Mouse (Mus musculus) retina, adult 2 months (tissue): ENCODE measurements around the gene Wdfy2.
A peak's percentile ranks its signal among the peaks of the same experiment; 100 is the strongest.
"Not testable (repeated sequence)": the region's sequence is repeated elsewhere in the genome, so short reads cannot be mapped to it uniquely, and the experiment has no call there.

Experiments used
- DNase-seq: peaks from one replicate; pipeline ENCODE4 v3.0.0-alpha.2; 2012; ENCODE audit warnings: low read depth, low spot score

Wdfy2 gene

DNA sequence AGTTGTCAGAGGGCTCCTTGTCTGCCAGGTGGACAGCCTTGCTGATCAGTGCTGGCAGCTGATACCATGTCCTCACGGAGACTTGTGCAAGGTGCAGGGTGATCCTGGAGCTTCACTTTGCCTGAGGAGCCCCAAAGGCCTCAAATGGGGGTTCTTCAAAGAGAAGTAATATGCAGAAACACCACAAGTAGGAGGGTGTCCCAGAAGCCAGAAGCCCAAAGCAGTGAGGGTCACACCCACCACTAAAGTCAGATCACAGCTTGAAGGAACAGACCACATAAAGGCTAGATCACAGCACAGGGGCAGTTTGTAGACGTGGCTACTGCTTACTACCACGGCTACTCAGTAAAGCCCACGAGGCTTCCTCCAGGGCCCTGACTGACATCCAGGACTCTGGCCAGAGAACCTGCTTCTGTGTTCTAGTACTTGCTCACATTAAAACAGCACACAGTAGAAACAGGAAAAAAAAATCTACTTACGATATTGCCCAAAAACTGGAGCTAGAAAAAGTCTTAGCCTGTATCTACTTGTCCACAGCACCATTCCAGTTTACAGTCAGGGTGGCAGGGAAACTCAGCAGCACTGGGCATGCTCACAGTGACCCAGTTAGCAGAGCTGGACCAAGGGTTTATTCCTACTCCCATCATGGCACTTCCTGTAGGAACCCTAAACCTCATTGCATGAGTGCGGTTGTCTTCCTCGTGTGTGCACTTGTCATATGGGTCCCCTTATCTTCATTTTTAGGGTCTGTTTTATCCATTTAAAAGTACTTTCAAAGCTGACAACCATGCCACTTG, 41.4 kb downstream of the Wdfy2 start:
- no peak for DNase-seq

DNA sequence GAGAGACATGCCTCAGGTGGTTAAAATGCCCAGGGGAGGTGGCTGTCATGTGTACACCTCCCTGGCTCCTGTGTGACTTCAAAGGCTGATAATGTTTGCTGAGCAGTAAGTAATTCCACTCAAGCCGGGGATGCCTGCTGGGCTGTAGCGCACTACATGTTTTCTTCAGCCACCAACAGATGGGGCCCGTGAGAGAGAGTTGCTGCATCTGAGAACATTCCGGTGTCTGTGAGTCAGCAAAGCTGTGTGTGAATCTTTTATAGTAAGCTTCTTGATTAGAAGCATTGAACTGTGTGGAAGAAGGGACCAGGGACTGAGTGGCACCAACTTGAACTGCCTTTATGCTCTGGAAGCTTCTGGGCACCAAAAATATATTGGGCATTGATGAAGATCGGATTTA, 42.0 kb downstream of the Wdfy2 start:
- DNase-seq: peak; percentile 64

DNA sequence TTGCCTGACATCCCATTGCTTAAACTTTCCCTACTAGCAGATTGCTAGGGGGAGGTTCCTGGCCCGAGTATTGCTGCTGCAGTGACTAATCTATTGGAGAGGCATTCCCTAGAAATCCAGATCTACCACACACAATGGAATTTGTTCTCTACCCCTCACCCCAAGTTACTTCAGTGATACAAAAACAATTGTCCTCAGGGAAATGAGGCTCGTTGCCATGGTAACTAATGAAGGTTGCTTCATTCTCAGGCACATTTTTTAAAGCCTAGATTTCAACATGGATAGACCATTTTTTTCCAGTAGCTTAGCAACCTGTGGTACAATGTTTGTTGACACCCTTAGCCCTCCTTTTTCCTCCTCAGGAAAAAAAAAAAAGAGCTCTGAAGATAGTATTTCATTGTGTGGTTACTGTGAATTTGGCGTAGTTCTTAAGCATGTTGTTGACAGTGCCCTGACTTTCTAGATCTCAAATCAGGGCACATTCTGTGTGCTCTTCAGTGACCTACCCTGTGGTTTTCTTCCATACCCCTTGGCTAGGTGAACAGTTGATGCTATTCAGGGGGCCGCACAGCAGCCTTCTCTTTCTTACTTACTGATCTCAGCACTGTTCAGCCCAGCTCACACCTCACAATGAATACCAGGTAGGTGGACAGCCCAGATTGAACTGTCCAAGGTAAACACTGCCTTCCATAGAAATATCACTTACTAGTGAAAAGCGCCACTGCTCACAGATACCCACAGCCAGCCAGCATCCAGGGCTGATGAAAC, 42.8 kb downstream of the Wdfy2 start:
- DNase-seq: no peak

DNA sequence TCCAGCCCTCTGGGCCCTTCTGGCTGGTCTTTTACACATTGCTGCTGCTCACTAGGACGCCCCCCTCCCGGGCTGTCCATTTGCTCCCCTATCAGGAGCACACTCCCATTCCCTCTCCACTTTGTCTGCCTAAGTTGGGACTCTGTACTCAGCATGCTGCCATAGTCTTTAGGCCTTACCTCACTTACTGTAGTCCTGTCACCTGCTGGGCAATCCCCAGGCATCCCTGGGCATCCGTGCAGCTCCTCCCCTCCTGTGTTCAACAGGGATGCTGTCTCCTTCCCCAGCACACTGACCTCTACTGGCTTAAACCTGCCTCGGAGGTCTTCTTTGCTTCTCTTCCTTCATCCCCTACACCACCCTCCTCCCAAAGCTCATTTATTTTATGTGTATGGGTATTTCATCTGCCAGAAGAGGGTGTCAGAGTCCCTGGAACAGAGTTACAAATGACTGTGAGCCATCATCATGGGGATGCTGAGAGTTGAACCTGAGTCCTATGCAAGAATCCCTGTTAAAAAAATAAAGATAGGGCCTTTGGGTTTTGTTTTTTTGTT, 44.7 kb downstream of the Wdfy2 start:
- DNase-seq: no peak

DNA sequence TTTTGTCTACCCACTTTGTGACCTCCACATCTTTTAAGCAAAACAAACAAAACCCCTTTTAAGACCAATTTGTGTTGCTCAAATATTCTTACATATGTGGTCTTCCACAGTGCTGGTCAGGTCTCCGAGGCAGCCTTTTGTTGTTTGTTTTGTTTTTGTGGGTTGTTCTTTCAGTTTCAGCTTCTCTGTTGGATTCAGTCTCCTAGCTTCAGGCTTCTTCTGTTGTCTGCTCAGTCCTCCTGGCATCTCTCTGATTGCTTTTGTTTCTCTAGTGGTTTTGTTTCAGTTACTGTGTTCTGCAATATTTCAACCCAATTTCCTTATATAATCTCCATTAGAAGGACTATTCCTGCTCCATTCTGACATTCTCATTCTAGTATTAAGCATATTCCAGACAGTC, 46.1 kb downstream of the Wdfy2 start:
- DNase-seq: no peak

DNA sequence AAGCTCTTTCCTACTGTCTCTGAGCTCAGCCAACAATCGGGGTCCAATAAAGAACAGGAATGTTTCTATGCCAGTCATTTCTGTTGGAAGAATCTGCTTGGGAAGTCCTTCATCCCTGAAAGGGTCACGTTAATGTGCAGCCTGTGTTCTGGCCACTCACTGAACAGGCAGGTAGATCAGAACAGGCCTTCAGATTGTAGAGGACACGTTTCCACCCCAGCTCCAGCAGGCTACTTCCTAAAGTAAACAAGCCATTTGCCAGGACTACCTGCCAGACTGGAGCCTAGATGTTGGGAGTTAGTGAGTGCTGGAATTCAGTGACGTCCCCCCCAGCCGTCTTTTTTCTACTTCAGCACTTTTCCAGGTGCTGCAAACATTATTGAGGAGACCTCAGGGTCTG, 46.7 kb downstream of the Wdfy2 start:
- no peak for DNase-seq

DNA sequence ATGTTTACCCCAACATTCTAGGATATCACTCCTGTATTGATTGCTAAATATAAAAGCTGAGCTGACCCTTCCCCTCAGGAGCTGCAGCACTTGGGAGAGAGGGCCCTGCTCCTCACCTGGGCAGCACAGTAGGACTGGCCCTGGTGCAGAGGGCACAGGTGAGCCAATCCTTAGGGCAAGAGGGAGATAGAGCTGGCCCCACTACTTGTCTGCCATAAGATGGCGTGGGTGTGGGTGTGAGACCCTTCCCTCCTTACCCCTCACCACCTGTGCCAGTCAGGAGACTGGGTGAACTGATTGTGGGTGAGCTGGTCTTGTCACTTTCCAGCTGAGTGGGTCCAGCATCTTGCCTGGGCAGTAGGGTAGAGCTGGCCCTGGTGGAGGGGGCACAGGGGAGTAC, 47.2 kb downstream of the Wdfy2 start:
- no peak for DNase-seq

DNA sequence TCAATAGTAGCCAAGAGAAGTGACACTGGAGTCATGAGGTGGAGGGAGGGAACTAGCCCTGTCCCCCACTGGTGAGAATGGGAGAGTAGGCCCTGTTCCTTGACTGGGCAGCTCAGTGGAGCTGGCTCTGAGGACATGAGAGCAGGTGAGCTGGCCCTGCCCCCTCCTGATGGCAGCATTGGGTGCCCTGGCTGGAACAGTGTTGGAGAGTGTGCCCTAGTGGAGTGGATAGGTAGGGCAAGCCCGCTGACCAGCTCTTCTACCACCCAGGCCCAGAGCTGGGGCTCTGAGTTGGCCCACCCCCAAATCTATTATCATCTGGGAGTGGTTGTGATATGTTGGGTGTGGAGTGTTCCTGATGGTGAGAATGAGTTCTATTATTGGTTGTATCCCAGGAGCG, 47.7 kb downstream of the Wdfy2 start:
- DNase-seq: no peak

DNA sequence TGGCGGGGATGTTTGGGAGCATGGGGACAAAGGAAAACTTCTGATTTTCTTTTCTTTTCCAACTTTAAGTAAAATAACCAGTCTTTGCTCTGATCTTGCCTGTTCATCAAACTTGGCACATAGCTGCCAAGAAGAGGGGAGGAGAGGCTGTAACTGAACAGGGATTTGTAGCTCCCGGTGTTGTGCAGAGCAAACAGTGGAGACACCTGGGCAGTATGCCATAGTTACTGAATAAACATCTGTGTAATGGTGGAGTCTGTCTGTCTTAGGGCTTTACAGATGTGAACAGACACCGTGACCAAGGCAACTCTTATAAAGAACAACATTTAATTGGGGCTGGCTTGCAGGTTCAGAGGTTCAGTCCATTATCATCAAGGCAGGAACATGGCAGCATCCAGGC, 53.9 kb downstream of the Wdfy2 start:
- no peak for DNase-seq

DNA sequence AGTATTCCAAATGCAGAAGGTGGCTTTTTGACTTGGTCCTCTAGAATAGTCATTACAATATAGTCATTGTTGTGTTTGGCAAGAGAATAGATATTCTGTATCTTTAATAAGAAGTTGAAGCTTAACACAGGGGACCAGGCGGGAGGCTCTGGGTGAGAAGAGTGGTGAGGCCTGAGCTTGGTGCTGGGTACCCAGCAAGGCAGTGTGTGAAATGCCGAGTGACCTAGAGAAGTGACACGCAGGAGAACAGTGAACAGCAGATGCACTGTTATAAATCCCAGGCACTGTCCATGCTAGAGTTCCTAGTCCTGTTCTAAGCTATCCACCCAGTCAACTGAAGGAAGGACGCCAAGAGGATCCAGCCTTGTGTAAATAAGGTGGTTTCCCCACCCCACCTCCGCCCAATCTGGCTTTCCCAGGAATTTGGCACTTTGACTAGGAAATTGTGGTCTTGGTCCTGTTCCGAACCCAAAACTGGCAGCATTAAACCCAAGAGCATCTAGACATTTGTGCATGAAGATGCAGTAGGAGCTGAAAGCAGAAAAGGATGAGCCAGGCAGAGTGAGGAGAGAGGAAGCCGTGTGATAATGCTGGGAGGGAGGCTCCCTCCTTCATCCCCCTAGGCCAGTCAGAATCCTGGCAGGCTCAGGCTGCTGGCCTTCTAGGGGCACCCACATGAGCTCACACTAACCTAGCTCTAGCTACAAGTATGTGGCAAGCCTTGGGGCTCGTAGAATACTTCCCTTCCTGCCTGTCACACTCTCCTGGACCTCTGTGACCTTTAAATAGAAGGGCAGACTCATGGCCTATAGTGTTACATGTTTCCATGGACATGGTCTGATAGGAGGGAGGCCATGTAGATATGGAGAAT, 55.5 kb downstream of the Wdfy2 start:
- no peak for DNase-seq

DNA sequence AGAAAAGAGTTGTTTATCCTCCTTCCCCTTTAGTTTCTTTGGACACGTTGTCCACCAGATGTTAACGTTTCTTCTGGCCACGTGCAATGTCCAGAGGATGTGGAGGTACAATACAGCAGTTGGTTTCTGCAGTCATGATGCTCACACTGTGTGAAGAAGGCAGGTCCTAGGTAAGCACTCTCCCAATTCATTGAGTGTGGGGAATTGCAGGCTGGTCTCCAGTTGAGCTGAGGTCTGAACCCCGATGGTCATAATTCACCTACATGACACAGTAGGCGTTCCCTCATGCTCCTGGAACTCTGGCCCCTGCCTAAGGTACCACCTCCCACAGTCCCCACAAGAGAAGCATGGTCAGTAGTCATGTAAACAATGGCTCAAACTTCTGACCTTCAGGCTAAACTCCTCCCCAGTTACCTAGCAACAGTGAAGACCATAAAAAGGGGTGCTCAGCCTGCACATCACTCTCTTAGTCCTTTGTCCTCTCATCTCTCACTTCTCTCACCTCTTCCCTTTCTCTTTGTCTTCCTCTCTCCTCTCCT, 56.2 kb downstream of the Wdfy2 start:
- not testable (repeated sequence) for DNase-seq

DNA sequence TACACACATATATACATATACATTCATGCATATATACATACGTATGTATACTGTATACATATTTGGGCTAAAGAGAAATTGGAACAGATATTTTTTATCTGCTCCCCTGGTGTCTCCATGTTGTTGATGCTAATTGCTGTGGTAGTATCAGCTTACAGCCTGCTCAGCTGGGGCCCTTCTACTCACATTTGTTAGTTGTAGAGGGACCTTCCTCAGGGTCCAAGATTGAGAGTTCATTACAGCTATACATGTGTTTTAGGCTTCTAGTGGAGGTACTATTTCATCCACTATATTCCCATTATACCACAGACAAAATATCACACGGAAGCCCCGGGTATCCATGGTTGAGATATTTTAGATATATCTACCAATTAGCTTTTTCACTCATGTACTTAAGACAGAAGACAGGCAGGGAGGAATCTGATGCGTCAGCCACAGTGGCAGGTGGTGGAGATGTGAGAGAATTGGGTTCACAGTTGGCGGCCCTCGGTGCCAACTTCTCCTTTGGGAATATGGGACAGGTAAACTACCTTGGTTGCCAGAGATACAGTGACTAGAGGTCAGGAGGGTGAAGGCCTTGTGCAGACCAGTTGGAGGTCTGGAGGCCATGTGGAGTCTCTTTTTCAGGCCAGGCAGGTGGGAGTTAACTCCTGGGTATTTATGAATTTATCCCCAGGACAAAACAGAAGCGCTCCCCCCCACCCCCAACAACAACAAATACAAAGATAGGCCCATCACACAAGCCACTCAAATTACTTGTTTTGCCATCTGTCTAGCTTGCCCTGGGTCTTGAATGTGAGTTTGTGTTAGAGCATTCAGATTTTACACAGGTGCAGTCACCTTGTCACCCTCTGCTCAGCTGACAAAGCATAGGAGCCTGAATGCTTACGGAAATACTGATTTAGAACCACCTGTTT, 57.7 kb downstream of the Wdfy2 start:
- no peak for DNase-seq

DNA sequence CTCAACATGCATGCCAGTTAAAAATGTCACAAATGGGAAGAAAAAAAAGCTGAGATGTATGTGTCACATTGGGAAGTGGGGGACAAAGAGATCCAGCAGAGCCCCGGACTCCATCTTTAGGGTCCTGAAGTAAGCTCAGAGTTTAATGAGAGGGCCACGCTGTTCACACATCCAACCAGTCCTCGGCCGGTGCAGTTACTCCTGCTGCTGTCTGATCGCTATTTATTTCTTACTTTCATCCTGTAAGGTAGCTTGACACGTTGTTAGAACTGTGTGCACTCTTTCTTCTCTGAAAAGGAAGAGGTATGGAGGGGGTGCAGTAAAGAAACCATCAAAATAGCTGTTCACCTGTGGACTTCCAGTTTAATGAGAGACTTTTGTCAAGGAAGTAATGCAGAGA, 60.6 kb downstream of the Wdfy2 start:
- DNase-seq: no peak

DNA sequence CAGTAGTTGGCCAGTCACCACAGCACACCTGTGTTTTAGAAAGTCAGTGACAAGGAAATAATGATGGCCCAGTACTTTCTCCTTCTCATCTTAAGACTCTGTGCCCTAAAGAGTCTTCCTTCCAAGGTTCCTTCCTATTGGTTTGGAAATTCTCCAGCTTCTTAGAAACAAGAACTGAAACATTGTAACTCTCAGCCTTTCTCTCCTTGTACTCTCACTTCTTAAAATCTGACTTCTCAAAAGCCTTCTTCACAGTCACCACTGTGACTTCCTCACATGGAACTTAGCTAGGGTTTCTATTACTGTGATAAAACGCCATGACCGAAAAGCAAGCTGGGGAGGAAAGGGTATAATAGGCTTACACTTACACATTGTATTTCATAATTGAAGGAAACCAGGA, 70.4 kb downstream of the Wdfy2 start:
- DNase-seq: no peak

DNA sequence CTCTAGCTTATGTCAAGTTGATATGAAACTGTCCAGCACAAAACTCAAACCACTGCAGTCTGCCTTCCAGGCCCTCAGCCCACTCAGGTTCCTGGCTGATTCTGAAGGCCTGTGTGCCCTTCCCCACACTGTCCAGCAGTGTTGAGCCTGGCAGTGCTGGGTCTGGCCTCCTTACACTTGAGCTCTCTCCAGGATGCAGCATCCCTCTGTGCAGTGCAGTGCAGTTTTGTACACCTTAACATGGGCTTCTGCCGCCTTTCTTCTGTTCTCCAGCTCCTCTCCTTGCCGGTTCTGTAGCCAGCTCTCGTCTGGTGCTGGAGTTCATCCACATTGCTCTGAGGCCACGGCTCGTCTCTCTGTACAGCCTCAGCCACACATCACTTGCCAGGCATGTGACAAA, 71.1 kb downstream of the Wdfy2 start:
- no peak for DNase-seq

DNA sequence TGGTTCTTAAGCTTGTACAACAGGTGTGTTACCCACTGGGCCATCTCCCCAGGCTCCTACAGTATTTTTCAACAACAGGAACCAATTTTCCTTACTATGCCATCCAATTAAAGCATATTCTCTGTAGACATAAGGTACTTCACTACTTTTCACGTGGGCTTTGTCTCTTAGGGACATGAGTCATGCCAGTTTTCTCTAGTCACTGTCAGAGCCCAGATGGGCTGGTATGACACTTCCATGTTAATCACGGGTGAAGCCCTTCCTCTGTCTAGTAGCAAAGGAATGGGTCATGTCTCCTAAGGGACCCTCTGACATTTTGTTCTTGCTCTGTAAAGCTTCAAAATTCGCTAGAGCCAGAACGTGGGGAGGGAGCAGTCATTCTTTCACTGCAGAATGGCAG, 73.4 kb downstream of the Wdfy2 start:
- no peak for DNase-seq

DNA sequence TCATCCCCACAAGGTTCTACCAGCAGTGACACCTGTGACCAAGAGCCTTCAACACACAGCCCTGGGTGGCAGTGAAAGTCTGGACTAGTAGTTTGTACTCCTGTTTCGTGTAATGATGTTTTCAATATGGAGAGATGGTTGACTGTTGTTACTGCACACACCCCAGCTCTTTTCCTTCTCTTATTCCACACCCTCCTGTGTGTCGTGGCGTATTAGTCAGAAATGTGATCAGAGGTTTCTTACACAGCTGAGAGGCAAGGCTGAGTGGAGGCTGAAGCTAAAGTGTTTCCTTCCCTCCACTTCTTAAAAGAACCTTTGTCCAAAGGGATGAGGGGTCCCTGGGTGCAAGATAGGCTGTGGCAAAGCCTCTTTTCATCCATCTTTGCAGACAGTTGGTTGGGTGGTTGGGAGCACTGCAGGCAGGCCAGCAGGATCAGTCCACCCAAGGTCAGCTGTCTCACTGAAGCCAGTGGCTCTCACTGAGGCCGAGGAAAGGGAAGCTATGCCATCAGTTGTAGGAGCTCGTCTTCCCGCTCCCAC, 77.7 kb downstream of the Wdfy2 start:
- no peak for DNase-seq

DNA sequence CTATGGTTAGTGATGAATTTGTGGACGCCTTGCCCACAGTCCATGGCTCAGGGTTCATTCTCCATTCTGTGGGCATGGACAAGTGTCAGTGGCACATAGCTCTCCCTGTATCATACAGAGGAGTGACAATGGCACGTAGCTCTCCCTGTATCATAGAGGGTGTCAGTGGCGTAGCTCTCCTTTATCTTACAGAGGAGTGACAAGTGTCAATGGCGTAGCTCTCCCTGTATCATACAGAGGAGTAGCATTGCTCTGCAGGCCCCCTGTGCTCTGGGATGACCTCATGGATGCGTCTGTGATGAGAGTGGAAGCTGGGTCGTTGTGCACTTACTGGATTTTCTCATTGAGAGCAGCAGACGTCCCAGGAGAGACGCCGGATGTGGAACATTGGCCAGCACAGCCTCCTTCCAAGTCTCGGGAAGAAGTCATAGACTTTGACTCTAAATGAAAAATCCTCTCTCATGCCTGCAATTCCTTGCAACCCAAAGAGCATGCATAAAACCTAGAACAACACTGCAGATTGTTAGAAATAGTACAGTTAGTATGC, 79.1 kb downstream of the Wdfy2 start:
- no peak for DNase-seq

DNA sequence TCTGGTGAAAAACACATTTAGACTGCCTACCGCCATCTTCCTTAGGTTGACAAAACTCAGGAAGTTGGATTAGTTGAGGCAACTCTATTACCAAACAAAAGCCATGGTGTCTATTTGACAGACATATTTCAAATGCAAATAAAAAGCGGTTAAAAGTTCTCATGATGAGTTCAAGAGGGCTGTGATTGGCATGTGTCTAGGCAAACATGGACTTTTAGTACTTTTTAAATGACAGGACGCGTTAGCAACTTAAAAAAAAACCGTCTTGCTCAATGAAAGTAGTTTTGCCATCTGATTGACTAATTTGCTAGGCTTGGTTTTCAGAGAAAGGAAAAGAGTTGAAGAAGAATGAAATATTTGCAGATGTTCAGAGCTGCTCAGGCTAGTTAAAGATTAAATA, 83.9 kb downstream of the Wdfy2 start:
- DNase-seq: no peak

DNA sequence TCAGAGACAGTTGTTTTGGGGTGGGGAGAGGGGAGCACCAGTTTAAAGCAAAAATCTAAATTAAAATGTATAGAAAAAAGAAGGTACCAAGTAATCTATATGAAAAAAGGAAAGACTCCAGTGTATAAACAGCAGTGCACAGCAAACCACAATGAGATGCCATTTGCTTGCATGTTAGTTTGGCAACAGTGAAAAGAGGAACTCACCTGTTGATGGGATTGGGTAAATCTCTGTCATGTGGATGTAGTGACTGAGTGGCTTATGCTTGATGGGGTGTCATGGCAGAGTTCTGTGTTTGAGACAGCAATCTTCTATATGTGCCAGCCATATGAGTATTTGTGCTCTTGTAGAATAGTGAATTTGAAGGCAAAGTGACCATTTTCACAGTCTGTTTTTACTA, 85.2 kb downstream of the Wdfy2 start:
- no peak for DNase-seq
